Mouse (Mus musculus): Measurements from ENCODE around the gene Baz1b. TPM values are rescaled to one million over a fixed set of nuclear protein-coding genes. Genes with fewer than 3 reads are reported as not detected.
"Not testable (repeated sequence)": the region's sequence is repeated elsewhere in the genome, so short reads cannot be mapped to it uniquely, and the experiment has no call there.

Baz1b gene
- total RNA-seq, 2 experiments from 2014 or later = 57.8 to 61.9 TPM

- DNase-seq = not testable (repeated sequence)
- intact Hi-C loops (cut with DNase I) = loop anchor here (10.0 kb wide), 1 partner anchor 149 kb away; no protein-coding TSS in a partner anchor
Observed at GRCm38 (mm10) chr5:135225879-135226278, 38.8 kb downstream of the Baz1b start.

GRCm38 (mm10) chr5:135230186-135230585, 43.1 kb downstream of the Baz1b start:
- intact Hi-C loops (cut with DNase I) = no loop called here
- no peak for DNase-seq

GRCm38 (mm10) chr5:135233166-135233920, 46.3 kb downstream of the Baz1b start:
- no peak for DNase-seq
- intact Hi-C loops (cut with DNase I) = no loop called here

DNA sequence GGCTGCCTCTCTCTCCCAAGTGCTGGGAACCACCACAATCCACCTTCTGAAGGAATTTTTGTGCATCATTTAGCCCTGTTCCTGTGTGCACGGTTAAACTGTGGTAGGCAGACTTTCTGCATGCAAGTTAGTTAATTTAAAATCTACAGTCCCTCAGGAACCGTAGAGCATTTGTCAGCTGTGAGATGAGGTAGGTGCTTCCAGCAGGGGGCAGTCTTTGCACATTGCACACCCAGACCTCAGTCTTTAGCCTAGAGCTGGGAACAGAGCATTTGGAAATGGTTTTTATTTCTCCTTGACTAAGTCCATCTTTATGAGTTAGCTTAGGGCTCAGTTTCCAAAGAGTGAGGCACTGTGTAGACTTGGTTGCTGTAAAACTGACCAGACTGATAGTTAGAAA, 49.5 kb downstream of the Baz1b start:
- intact Hi-C loops (cut with DNase I) = no loop called here
- peak; percentile 65 for DNase-seq

DNA sequence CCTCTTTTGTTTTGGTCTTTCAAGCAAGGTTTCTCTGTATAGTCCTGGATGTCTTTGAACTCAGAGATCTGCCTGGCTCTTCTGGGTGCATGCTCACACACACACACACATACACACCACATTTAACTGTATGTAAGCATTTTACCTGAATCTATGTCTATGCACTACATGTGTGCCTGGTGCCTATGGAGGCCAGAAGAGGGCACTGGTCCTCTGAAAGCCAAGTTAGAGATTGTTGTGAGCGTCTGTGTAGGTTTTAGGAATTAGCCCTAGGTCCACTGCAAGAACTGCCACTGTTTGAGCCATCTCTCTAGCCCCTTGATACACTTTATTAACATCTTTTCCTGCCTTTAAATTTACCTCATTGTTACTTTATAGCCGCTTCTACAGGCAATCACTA, 51.8 kb downstream of the Baz1b start:
- DNase-seq = no peak
- intact Hi-C loops (cut with DNase I) = no loop called here

DNA sequence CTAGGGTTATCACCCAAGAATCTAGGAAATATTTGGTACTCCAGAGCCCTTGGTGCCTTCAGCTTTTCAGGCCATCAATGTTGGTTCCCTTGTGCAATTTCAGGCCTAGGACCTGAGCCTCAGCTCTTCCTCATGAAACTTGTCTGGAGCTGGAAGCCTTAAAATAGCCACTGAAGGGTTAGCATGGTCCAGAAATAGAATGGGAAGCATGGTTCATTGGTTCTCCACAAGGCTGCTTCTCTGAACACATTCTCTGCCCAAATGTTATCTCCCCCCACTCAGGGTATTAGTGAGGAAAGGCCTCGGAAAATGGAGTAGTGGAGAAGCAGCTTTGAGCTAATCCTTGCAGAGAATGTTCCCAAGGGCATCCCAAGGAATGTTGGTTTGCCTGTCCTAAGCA, 54.4 kb downstream of the Baz1b start:
- no peak for DNase-seq

DNA sequence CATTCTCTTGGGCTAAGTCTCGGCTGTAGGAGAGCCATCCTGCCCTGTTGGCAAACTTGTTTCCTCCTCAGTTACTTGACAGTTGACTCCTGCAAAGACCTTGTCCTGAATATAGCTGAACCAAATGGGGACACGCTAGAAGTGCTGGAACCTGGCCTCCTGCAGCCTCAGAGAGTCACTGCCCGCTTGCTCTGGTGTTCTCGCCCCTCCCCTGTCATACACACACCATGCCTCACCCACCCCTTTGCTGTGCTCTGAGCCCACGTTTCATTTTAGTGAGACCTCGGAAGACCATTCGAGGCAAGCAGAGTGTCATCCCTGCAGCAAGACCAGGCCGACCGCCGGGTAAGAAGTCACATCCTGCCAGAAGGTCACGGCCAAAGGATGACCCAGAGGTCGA, 55.1 kb downstream of the Baz1b start:
- DNase-seq = no peak
- intact Hi-C loops (cut with DNase I) = loop anchor here (5.0 kb wide), 1 partner anchor 45 kb away; no protein-coding TSS in a partner anchor

More for the DNA sequence above, 54.4 kb downstream of the Baz1b start:
- intact Hi-C loops (cut with DNase I) = loop anchor here (5.0 kb wide), 1 partner anchor 46 kb away; no protein-coding TSS in a partner anchor

DNA sequence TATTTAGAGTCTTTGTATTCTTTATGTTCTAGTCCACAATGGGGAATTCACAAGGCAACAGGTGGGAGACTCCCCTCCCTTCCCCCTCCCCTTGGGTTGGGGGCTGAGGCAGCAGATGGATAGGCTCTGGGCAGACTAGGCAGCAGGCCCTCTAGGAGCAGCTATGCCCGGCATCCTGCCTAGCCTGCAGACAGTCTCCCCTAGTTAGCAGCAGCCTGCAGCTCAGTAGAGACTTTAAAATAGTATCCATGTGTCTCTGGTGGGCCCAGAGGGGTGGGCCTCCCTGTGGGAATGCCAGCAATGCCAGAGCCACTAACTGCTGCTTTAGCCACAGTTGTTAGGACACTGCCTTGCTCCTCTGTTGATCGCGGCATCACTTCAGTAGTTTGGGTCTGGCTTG, 55.5 kb downstream of the Baz1b start:
- intact Hi-C loops (cut with DNase I) = loop anchor here (5.0 kb wide), 1 partner anchor 45 kb away; no protein-coding TSS in a partner anchor
- no peak for DNase-seq

GRCm38 (mm10) chr5:135243166-135243565, 56.1 kb downstream of the Baz1b start:
- DNase-seq = no peak
- intact Hi-C loops (cut with DNase I) = loop anchor here (5.0 kb wide), 1 partner anchor 44 kb away; no protein-coding TSS in a partner anchor

DNA sequence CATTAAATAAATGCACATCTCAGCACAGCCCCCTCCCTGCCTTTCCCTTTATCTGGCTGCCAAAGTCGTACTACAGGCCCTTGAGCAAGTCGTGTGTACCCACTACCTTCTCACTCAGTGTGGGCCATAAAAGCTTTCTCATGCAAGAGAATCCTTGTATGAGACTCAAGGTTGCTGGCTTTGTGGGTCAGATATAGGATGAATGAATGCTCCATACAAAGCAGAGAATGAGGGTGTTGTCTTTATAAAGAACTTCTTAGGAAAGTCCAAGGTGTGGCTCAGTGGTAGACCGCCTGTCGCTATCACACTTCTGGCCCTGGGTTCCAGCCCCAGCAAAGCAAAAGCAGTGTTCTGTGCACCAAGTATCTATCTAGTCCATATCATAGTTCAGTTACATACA, 59.5 kb downstream of the Baz1b start:
- DNase-seq = no peak
- intact Hi-C loops (cut with DNase I) = no loop called here

DNA sequence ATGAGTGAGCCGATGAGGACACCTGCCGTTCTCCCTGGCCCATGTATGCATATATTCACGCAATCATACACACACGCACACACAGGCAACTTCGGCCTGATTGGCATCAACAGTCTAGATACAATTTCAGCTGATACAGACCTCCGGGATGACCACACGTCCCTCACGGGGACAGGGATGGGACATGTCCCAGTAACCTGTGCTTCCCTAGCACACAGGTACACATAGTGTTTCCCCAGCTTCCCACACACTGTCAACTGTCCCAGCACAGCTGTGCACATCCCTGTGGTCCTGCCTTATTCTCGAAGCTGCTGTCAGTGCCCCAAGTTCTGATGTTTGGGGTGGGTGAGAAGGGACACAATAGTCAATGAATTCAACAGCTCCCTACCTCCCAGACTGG, 60.3 kb downstream of the Baz1b start:
- intact Hi-C loops (cut with DNase I) = no loop called here
- DNase-seq = no peak

- intact Hi-C loops (cut with DNase I) = no loop called here
- peak; percentile 49 for DNase-seq
Observed at GRCm38 (mm10) chr5:135248956-135249676, 62.1 kb downstream of the Baz1b start.

- DNase-seq = no peak
- intact Hi-C loops (cut with DNase I) = no loop called here
Observed at GRCm38 (mm10) chr5:135250186-135251078, 63.4 kb downstream of the Baz1b start.

GRCm38 (mm10) chr5:135251079-135251454, 64.0 kb downstream of the Baz1b start, which contains the start of gene Fzd9:
Fzd9 (minus strand) TSS chr5:135251230.
- DNase-seq = peak; percentile 89
- intact Hi-C loops (cut with DNase I) = no loop called here

- peak; percentile 81 for DNase-seq
- intact Hi-C loops (cut with DNase I) = no loop called here
Observed at GRCm38 (mm10) chr5:135253741-135254401, 66.8 kb downstream of the Baz1b start.

DNA sequence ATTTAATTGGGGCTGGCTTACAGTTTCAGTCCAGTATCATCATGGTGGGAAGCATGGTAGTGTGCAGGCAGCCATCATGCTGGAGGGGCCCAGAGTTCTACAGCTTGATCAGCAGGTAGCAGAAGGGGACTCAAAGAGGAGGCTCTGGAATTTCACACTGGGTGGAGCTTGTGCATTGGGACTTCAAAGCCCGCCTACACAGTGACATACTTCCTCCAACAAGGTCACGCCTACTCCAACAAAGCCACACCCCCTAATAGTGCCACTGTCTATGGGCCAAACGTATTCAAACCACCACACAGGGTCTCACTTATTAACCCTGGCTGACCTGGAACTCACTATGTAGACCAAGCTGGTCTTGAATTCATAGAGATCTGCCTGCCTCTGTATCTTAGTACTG, 69.1 kb downstream of the Baz1b start:
- intact Hi-C loops (cut with DNase I) = no loop called here

GRCm38 (mm10) chr5:135257559-135257958, 70.5 kb downstream of the Baz1b start:
- intact Hi-C loops (cut with DNase I) = no loop called here
- DNase-seq = no peak

More for the DNA sequence above, 69.1 kb downstream of the Baz1b start:
- no peak for DNase-seq

DNA sequence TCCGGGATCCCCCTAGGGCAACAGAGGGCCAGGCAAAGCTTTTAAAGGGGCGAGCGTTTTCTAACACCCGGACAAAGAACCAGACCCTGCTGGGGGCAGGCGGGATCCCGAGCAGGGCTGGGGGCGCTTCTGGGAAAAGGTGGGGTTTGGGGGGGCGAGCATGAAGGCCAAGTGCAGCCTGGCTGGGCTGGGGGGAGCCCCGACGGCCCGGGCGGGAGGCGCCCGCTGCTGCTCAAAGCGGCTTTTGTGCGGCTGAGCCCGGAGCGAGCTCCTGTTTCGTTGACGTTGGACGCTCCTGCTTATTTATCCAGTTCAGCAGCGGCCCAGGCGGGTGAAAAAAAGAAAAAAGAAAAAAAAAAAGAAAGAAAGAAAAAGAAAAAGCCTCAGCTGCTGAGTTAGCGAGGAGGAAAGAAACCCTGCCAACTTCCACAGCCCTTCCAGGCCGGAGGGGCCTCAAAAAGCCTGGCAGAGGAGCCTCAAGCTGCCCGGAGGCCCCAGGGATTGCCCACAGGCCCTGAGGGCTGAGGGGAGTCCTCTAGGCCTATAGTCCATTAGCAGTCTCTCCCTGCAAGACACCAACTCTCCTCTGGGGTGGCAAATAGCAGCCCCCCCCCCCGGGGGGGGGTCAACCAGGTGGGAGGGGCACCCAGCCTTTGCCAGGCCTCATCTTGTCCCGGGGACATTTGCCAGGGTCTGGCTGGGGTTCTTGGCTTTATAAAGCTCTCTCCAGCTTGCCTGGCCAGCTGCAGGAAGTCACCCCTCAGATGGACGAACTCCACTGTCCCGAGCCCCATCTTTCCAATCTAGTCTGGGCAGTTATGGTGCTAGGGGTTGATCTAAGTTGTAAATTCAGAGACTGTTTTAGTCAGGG, 71.5 kb downstream of the Baz1b start:
- intact Hi-C loops (cut with DNase I) = no loop called here
- peak; percentile 73 for DNase-seq

GRCm38 (mm10) chr5:135263866-135264503, 76.9 kb downstream of the Baz1b start:
- intact Hi-C loops (cut with DNase I) = no loop called here
- DNase-seq = peak; percentile 53
